Mouse (Mus musculus) stomach, postnatal 0 days (tissue): Measurements from ENCODE around the gene Lpp. TPM values are rescaled to one million over a fixed set of nuclear protein-coding genes. Genes with fewer than 3 reads are reported as not detected.

Source experiments
- ATAC-seq: fragments of 200-750 bp; cut with Nextera tagmentation; 2 replicates; pipeline ENCODE4 v1.8.0; 2017; ENCODE audit not compliant: low FRiP score, low TSS enrichment
- DNase-seq: peaks from one replicate; pipeline ENCODE4 v3.0.0-alpha.2; 2016; ENCODE audit warnings: low spot score
- H3K27ac ChIP-seq: fragments of 300-500 bp; sonication (generic); replicated peaks from 2 replicates; pipeline ENCODE4 v1.5.1; 2014; ENCODE audit warnings: mild to moderate bottlenecking, control low read depth
- H3K27me3 ChIP-seq: fragments of 300-500 bp; sonication (generic); 2 replicates; pipeline ENCODE4 v1.6.1; 2014; ENCODE audit warnings: low read length; ENCODE audit not compliant: control insufficient read depth, insufficient read depth
- H3K36me3 ChIP-seq: fragments of 300-500 bp; sonication (generic); 2 replicates; pipeline ENCODE4 v1.6.1; 2014; ENCODE audit warnings: low read length, mixed read lengths; ENCODE audit not compliant: control insufficient read depth, insufficient read depth
- H3K4me1 ChIP-seq: fragments of 300-500 bp; sonication (generic); replicated peaks from 2 replicates; pipeline ENCODE4 v1.6.1; 2014; ENCODE audit warnings: antibody characterized with exemption; ENCODE audit not compliant: control insufficient read depth, insufficient read depth
- H3K4me2 ChIP-seq: fragments of 300-500 bp; sonication (generic); replicated peaks from 2 replicates; pipeline ENCODE4 v1.6.1; 2014; ENCODE audit warnings: low read depth, mild to moderate bottlenecking, control low read depth, moderate library complexity
- H3K4me3 ChIP-seq: fragments of 300-500 bp; sonication (generic); 2 replicates; pipeline ENCODE4 v1.5.1; 2014; ENCODE audit warnings: low read depth, low read length, control low read depth
- H3K9ac ChIP-seq: fragments of 300-500 bp; sonication (generic); 2 replicates; pipeline ENCODE4 v1.6.1; 2014; ENCODE audit warnings: mild to moderate bottlenecking, low read length, control low read depth, mixed read lengths
- H3K9me3 ChIP-seq: fragments of 300-500 bp; sonication (generic); 2 replicates; pipeline ENCODE4 v1.6.1; 2016; ENCODE audit warnings: low read length; ENCODE audit not compliant: control insufficient read depth
- CTCF ChIP-seq: IDR thresholded peaks from 2 replicates; pipeline ENCODE4 v1.5.1; 2016; ENCODE audit warnings: antibody characterized with exemption, low read depth, mild to moderate bottlenecking, moderate library complexity
- EP300 ChIP-seq: optimal IDR thresholded peaks from 2 replicates; pipeline ENCODE3; 2016; ENCODE audit warnings: antibody characterized with exemption
- WGBS: fragments of 180-500 bp; shearing (Covaris S2); extraction: QIAGEN DNeasy Blood & Tissue Kit; methylation state at CpG from one replicate; pipeline ENCODE4 v1.1.7; 2014; 5-methylcytosine and 5-hydroxymethylcytosine counted together
- polyA plus RNA-seq: library from polyadenylated mRNA; unstranded; fragments of >200 nt; fragmentation: Nextera tagmentation; extraction: Ambion mirVana; gene quantifications from 2 replicates; pipeline ENCODE4 v1.2.1, GENCODE M21; 2015

Gene Lpp
- polyA plus RNA-seq, 1 experiment from 2014 or later = 51.3 TPM

GRCm38 (mm10) chr16:24655116-24655515 lies 261.8 kb downstream of the Lpp start:
- H3K27ac ChIP-seq = no peak overlapping the region
- no peak overlapping the region for H3K9ac ChIP-seq
- H3K4me1 ChIP-seq = no peaks in the 10 kb centered on the region
- DNase-seq (no peak), ATAC-seq (no peak)
- H3K36me3 ChIP-seq = no peaks in the 10 kb centered on the region
- WGBS = 48% methylated on average over 3 of the region's 3 CpGs
- no peak for TF ChIP-seq EP300
- no peak for TF ChIP-seq CTCF
- no peak overlapping the region for H3K4me3 ChIP-seq
- no peaks in the 10 kb centered on the region for H3K9me3 ChIP-seq
- H3K4me2 ChIP-seq = no peak overlapping the region
- no peaks in the 10 kb centered on the region for H3K27me3 ChIP-seq

DNA sequence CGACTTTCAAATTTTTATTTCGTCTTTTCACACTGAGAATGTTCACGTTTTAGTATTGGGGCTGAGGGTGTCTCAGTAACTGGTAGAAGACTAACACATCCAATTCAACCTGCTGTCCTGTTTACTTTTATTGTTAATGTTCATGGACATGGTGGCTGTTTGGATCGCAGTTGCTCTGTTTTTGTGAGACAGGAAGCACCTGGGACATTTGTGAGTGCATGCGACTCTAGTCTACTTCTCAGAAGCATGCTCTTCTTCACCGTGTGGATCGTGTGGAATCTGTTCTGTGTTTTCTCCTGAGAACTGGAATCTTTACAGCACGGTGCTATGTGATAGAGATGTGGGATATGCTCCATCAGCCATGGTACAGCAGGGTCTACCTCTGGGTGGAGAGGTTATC lies 262.7 kb downstream of the Lpp start:
- Histone ChIP-seq H3K9ac (no peak overlapping the region), H3K4me2 (no peak overlapping the region), H3K36me3 (no peaks in the 10 kb centered on the region), H3K27me3 (no peaks in the 10 kb centered on the region), H3K27ac (no peak overlapping the region), H3K9me3 (no peaks in the 10 kb centered on the region), H3K4me1 (no peaks in the 10 kb centered on the region), H3K4me3 (no peak overlapping the region)
- ATAC-seq (no peak), DNase-seq (no peak)
- TF ChIP-seq EP300 = no peak
- WGBS = 91% methylated on average over 8 of the region's 8 CpGs

GRCm38 (mm10) chr16:24656752-24657151 lies 263.4 kb downstream of the Lpp start:
- H3K27ac ChIP-seq = no peak overlapping the region
- peaks cover 3% of the 10 kb centered on the region; the same call in 1 of the 2 replicates for H3K36me3 ChIP-seq
- H3K4me2 ChIP-seq = no peak overlapping the region
- DNase-seq (no peak), ATAC-seq (no peak)
- no peak for TF ChIP-seq CTCF
- no peak for TF ChIP-seq EP300
- WGBS = 74% methylated on average over 5 of the region's 5 CpGs
- H3K27me3 ChIP-seq = no peaks in the 10 kb centered on the region
- no peak overlapping the region for H3K4me3 ChIP-seq
- H3K9ac ChIP-seq = no peak overlapping the region
- H3K9me3 ChIP-seq = no peaks in the 10 kb centered on the region
- no peaks in the 10 kb centered on the region for H3K4me1 ChIP-seq

- Histone ChIP-seq H3K9ac (no peak overlapping the region), H3K27me3 (no peaks in the 10 kb centered on the region), H3K9me3 (no peaks in the 10 kb centered on the region), H3K27ac (no peak overlapping the region), H3K36me3 (peaks cover 8% of the 10 kb centered on the region; the same call in 1 of the 2 replicates), H3K4me3 (no peak overlapping the region), H3K4me1 (no peaks in the 10 kb centered on the region), H3K4me2 (no peak overlapping the region)
- DNase-seq (no peak), ATAC-seq (no peak)
- WGBS = 90% methylated on average over 2 of the region's 2 CpGs
- TF ChIP-seq EP300 = no peak
- TF ChIP-seq CTCF = no peak
Measured at GRCm38 (mm10) chr16:24659049-24659448, 265.7 kb downstream of the Lpp start.

DNA sequence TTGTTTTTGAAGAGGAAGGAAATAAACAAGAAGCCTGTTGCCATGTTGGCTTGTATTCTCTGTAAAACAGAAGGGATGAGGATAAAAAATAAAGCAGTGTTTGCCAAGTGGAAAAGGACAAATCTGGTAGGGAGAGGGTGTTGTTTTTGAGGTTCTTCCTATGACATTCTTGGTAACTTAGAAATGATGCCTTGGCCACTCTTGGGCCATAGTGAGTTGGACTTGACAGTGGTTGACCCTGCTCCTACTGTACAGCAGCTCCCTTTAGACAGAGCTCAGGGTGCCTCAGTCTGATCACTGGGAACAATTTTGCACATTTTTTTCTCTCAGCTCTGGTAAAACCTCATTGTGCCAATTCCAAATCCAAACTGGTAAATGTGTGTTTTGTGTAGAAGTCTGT lies 270.8 kb downstream of the Lpp start:
- DNase-seq = no peak
- no peak for ATAC-seq
- Histone ChIP-seq H3K9ac (no peak overlapping the region), H3K4me3 (no peak overlapping the region), H3K27ac (no peak overlapping the region), H3K27me3 (no peaks in the 10 kb centered on the region), H3K4me1 (no peaks in the 10 kb centered on the region), H3K36me3 (peaks cover 8% of the 10 kb centered on the region; the same call in 1 of the 2 replicates), H3K9me3 (no peaks in the 10 kb centered on the region), H3K4me2 (no peak overlapping the region)
- TF ChIP-seq CTCF (no peak), EP300 (no peak)

GRCm38 (mm10) chr16:24669718-24670460 lies 276.6 kb downstream of the Lpp start:
- no peak overlapping the region for H3K4me2 ChIP-seq
- DNase-seq (no peak), ATAC-seq (no peak)
- H3K4me1 ChIP-seq = no peaks in the 10 kb centered on the region
- no peaks in the 10 kb centered on the region; the same call in 1 of the 2 replicates for H3K36me3 ChIP-seq
- H3K4me3 ChIP-seq = no peak overlapping the region
- H3K9me3 ChIP-seq = no peaks in the 10 kb centered on the region
- no peak overlapping the region for H3K9ac ChIP-seq
- H3K27ac ChIP-seq = no peak overlapping the region
- H3K27me3 ChIP-seq = no peaks in the 10 kb centered on the region
- TF ChIP-seq CTCF (no peak), EP300 (no peak)
- WGBS = 78% methylated on average over 5 of the region's 5 CpGs
